Mouse (Mus musculus) midbrain, embryonic 11.5 days (tissue): ENCODE results near the gene Caln1. TPM values are rescaled to one million over a fixed set of nuclear protein-coding genes. Genes with fewer than 3 reads are reported as not detected.

Experiments
- ATAC-seq: fragments of 200-750 bp; cut with Nextera tagmentation; 2 replicates; pipeline ENCODE4 v1.8.0; 2017; ENCODE audit warnings: moderate TSS enrichment, moderate library complexity; ENCODE audit not compliant: low FRiP score
- DNase-seq: peaks from one replicate; pipeline ENCODE4 v3.0.0; 2015; ENCODE audit warnings: low spot score; ENCODE audit errors: missing footprints
- H3K27ac ChIP-seq: fragments of 300-500 bp; sonication (generic); 2 replicates; pipeline ENCODE4 v1.5.1; 2014; ENCODE audit warnings: low read depth, low read length
- H3K27me3 ChIP-seq: fragments of 300-500 bp; sonication (generic); 2 replicates; pipeline ENCODE4 v1.6.1; 2014; ENCODE audit warnings: mild to moderate bottlenecking, low read length, moderate library complexity, mixed read lengths; ENCODE audit not compliant: control insufficient read depth, insufficient read depth
- H3K36me3 ChIP-seq: fragments of 300-500 bp; sonication (generic); 2 replicates; pipeline ENCODE4 v1.6.1; 2014; ENCODE audit warnings: mild to moderate bottlenecking, low read length, moderate library complexity, mixed read lengths; ENCODE audit not compliant: control insufficient read depth, insufficient read depth
- H3K4me1 ChIP-seq: fragments of 300-500 bp; sonication (generic); 2 replicates; pipeline ENCODE4 v1.6.1; 2014; ENCODE audit warnings: low read length; ENCODE audit not compliant: control insufficient read depth, insufficient read depth
- H3K4me2 ChIP-seq: fragments of 300-500 bp; sonication (generic); 2 replicates; pipeline ENCODE4 v1.6.1; 2014; ENCODE audit warnings: mild to moderate bottlenecking, moderate library complexity
- H3K4me3 ChIP-seq: fragments of 300-500 bp; sonication (generic); 2 replicates; pipeline ENCODE4 v1.5.1; 2014; ENCODE audit warnings: low read depth, low read length
- H3K9ac ChIP-seq: fragments of 300-500 bp; sonication (generic); 2 replicates; pipeline ENCODE4 v1.6.1; 2014; ENCODE audit warnings: low read length
- H3K9me3 ChIP-seq: fragments of 300-500 bp; sonication (generic); 2 replicates; pipeline ENCODE4 v1.6.1; 2016; ENCODE audit warnings: low read length; ENCODE audit not compliant: control insufficient read depth
- WGBS: fragments of 180-500 bp; shearing (Covaris S2); extraction: QIAGEN DNeasy Blood & Tissue Kit; methylation state at CpG from one replicate; pipeline ENCODE4 v1.1.7; 2014; 5-methylcytosine and 5-hydroxymethylcytosine counted together
- polyA plus RNA-seq: library from polyadenylated mRNA; unstranded; fragments of >200 nt; fragmentation: Nextera tagmentation; extraction: Ambion mirVana; gene quantifications from 2 replicates; pipeline ENCODE4 v1.2.1, GENCODE M21; 2014

Gene Caln1
- polyA plus RNA-seq, 1 experiment from 2014 or later, result 0.34 TPM

DNA sequence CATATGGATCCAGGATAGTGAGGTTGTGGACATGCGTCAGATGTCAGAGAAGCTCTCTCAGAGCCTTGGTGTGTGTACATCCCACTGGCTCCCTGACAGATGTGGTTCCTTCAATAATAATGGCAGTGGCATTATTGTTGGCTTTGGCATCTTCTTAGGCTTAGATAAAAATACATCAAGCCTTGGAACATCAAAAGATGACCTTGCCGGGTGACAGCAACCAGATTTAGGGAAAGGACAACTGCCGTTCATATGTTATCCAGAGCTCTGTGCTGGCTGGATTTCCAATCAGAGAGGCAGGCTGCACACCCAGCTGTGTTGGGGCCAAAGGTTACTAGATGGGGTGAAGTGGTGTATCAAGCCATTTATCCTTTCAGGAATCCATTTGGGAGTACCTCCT lies 6.2 kb downstream of the Caln1 start:
- no peak overlapping the region for H3K4me2 ChIP-seq
- no peak for ATAC-seq
- no peak overlapping the region for H3K27ac ChIP-seq
- no peaks in the 10 kb centered on the region for H3K9me3 ChIP-seq
- no peaks in the 10 kb centered on the region for H3K4me1 ChIP-seq
- no peak overlapping the region for H3K9ac ChIP-seq
- H3K27me3 ChIP-seq, result no peaks in the 10 kb centered on the region
- 93% methylated on average over 3 of the region's 3 CpGs for WGBS
- no peak for DNase-seq
- no peaks in the 10 kb centered on the region for H3K36me3 ChIP-seq
- H3K4me3 ChIP-seq, result no peak overlapping the region

DNA sequence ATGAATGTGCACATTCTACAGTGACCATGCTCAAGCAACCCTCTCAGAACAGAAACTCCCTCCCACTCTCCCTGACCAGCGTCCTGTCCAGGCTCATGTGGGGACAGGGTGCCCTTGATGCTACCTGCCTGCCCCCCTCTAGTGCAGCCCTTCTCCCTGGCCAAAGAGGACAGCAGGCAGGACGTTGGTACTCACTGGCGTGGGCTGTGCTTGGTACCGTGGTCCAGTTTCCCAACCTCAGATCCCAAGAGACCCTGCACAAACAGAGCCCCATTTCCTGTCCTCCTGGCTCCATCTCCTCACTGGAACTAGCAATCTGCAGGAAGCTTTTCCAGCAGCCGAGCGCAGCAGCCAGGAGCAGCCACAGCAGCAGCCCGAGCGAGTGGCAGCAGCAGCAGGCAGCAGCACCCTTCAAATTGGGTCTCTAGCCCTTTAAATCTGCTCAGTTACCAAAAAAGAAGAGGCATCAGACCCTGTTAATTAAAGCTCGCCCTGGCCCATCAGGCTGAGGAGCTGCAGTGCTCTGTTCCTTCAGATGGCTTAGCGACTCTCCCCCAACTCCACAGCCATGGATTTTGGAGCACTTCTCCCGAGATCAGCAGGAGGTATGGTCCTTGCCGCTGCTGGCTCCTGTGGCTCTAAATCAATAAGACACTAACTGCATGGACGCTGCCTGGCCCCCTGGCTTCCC lies 15.1 kb downstream of the Caln1 start, which contains the start of gene A330070K13Rik:
Gene A330070K13Rik, minus strand, starts transcription at position 410 of the 691 bp plus-strand sequence.
- Histone ChIP-seq H3K4me3 (no peak within 1 kb of the TSS), H3K27me3 (no peaks in the 10 kb centered on the region), H3K4me2 (peak within 1 kb of the TSS; percentile 29; the same call in 1 of the 2 replicates), H3K9ac (peak within 1 kb of the TSS; percentile 27; the same call in 1 of the 2 replicates), H3K4me1 (no peaks in the 10 kb centered on the region), H3K9me3 (no peaks in the 10 kb centered on the region), H3K36me3 (no peaks in the 10 kb centered on the region), H3K27ac (no peak within 1 kb of the TSS)
- DNase-seq (no peak), ATAC-seq (no peak)
- 17% methylated on average over 13 of the region's 13 CpGs for WGBS

DNA sequence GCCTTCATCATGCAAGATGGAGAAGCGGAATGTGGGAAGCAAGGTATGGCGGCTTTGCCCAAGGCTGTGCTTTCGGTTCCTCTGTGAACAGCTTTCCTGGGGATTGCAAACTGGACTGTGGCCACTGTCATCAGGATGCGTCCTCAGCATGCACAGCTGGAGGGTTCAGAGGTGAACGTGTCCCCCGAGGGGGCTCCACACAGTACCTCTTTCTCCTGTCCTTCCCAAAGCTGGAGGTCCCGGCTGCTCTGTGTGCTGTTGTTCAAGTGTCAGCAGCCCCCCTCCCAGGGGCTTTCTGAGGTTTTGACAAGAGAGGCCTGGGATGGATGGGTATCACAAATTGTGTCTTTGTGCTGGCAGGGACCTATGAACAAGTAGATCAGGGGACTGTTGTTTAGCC lies 17.2 kb downstream of the Caln1 start:
- no peaks in the 10 kb centered on the region for H3K27me3 ChIP-seq
- no peak overlapping the region for H3K4me2 ChIP-seq
- no peaks in the 10 kb centered on the region for H3K36me3 ChIP-seq
- no peak overlapping the region for H3K27ac ChIP-seq
- H3K9me3 ChIP-seq, result no peaks in the 10 kb centered on the region
- H3K4me3 ChIP-seq, result no peak overlapping the region
- no peaks in the 10 kb centered on the region for H3K4me1 ChIP-seq
- DNase-seq (no peak), ATAC-seq (no peak)
- 58% methylated on average over 7 of the region's 7 CpGs for WGBS
- H3K9ac ChIP-seq, result no peak overlapping the region

DNA sequence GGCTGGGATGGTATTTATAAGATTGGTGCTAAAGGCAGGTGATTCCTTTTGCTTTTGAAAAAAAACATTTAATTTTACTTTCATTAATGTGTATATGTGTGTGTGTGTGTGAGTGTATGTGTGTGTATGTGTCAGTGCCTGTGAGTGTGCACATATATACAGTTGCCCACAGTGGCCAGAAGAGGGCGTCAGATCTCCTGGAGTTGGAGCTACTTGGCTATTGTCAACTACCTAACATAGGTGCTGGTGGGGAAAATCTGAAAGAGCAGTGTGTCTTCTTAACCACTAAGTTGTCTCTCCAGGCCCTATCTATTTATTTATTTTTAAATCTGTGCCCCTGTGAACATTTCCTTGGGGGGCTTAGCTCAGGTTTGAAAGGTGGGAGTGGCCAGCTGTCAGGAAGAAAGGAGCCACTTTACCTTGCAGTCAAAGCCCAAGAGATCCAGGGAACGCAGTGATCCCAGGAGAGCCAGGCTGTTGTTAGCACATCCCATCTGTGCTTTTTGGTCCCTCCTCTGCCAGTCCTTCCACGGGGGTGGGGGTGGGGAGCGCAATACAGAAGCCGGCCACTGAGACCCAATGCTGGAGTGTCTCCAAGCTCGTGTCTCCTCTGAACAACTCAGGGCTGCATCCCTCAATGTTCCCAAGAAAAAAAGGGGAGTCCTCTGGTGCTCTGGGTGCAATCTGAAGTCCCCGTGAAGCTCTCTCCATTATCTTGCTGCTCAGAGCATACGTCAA lies 24.5 kb downstream of the Caln1 start:
- no peak for ATAC-seq
- Histone ChIP-seq H3K36me3 (no peaks in the 10 kb centered on the region), H3K27me3 (no peaks in the 10 kb centered on the region), H3K27ac (no peak overlapping the region), H3K4me1 (no peaks in the 10 kb centered on the region), H3K9ac (no peak overlapping the region), H3K9me3 (no peaks in the 10 kb centered on the region), H3K4me2 (no peak overlapping the region), H3K4me3 (no peak overlapping the region)
- no peak for DNase-seq
- 59% methylated on average over 8 of the region's 8 CpGs for WGBS

DNA sequence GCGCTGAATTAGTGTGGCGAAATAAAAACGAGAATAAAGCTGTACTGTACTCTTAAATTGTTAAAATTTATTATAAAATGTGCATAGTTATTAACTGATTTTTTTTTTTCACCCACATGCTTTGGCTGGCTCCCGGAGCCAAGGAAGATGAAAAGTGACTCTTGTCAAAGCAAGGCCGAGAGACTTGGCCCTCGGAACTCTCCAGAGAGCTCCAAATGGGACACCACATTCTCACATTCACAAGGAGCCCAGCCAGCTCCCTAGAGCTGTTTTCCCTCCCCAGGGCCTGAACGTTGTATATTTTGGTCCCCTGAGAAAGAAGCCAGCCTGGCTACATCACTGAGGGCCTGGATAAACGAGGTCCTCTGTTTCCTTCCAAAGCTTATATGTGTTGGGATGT lies 25.1 kb downstream of the Caln1 start:
- Histone ChIP-seq H3K27ac (no peak overlapping the region), H3K4me1 (no peaks in the 10 kb centered on the region), H3K9ac (no peak overlapping the region), H3K4me3 (no peak overlapping the region), H3K4me2 (no peak overlapping the region), H3K9me3 (no peaks in the 10 kb centered on the region), H3K27me3 (no peaks in the 10 kb centered on the region), H3K36me3 (no peaks in the 10 kb centered on the region)
- no peak for ATAC-seq
- no peak for DNase-seq
- WGBS, result 82% methylated on average over 8 of the region's 8 CpGs

DNA sequence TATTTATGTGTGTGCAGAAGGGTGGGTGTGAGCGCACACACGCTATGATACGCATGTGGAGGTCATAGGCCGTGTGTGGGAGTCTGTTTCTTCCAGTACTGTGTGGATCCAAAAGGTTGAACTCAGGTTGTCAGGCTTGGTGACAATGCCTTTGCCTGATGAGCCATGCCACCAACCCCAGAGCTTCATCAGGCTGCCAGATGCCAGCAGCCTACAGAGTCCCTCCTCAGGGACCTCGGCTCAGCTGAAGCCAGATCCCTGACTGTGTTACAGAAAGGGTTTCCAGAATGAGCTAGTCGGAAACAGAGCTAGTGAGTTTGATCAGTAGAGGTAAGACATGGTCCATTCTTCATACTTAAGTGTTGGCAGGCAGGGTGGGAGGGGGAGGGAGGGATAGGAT lies 25.9 kb downstream of the Caln1 start:
- Histone ChIP-seq H3K27ac (no peak overlapping the region), H3K9me3 (no peaks in the 10 kb centered on the region), H3K9ac (no peak overlapping the region), H3K4me2 (no peak overlapping the region), H3K4me1 (no peaks in the 10 kb centered on the region), H3K27me3 (no peaks in the 10 kb centered on the region), H3K4me3 (no peak overlapping the region), H3K36me3 (no peaks in the 10 kb centered on the region)
- ATAC-seq (no peak), DNase-seq (no peak)
- 81% methylated on average over 6 of the region's 6 CpGs for WGBS

DNA sequence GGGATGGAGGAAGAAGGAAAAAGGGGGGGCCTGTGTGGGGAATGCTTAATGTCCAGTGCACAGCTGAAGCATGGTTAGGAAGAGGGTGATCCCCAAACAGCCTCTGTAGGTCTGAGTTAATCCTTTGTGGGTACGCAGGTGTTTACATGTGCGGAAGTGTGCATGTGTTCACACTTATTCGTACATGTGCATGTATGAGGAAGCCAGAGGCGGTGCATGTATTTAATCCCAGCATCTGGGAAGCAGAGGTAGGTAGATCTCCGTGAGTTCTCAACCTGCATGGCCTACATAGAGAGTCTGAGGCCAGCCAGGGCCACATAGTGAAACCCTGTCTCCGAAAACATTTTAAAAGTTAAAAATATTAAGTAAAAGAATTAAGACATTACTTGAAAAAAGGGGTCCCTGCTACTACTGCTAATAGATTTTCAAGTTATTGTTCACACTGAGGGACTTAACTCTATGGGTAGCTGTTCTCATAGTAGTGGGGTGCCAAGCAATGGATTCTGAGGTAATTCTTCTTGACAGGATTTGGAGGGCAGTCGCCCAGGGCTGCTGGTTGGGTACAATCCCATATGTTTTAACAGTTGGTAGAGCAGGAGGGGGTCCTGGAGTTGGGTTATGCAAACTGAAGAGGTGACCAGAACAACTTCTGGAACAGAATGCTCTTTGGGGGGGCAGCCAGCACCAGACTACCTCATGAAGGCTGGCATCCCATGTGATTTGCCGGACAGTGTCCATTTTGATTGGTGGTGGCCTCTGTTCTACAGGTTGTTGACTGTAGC lies 31.1 kb downstream of the Caln1 start:
- Histone ChIP-seq H3K36me3 (no peaks in the 10 kb centered on the region), H3K27me3 (no peaks in the 10 kb centered on the region), H3K27ac (no peak overlapping the region), H3K4me3 (no peak overlapping the region), H3K9ac (no peak overlapping the region), H3K9me3 (no peaks in the 10 kb centered on the region), H3K4me2 (no peak overlapping the region), H3K4me1 (no peaks in the 10 kb centered on the region)
- DNase-seq (no peak), ATAC-seq (no peak)
- 91% methylated on average over 8 of the region's 8 CpGs for WGBS

DNA sequence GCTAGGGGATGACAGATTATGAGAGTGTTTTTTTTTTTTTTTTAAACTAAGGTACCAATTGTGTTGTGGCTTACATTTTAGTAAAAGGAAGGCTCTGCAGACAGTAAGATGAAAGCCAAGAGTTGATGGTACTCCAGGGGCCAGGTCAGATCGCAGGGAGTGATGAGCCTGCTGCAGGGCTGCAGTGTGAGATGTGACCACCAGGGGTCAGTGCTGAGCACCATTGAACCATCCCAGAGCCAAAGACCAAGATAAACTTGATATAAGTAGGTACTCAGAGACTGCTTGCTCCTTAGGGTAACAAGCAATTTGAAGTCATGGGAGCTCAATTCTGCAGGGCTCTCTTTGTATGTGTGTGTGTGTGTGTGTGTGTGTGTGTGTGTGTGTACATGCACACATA lies 35.9 kb downstream of the Caln1 start:
- no peak overlapping the region for H3K4me2 ChIP-seq
- peak; percentile 52; the same call in 1 of the 2 replicates for ATAC-seq
- 43% methylated on average over 1 of the region's 1 CpGs for WGBS

DNA sequence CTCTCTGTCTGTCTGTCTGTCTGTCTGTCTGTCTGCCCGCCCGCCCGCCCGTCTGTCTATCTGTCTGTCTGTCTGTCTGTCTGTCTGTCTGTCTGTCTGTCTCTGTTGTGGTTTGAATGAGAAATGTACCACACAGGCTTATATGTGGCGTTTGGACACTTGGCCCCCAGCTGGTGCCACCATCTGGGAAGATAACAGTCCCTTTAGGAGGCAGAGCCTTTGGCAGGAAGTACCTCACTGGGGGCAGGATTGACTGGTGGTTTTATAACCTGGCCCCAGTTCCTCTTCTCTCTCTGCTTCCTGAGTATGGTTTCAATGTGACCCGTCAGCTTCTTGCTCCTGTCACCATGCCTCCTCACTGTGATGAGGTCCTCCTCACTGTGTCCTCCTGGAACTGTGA lies 40.5 kb downstream of the Caln1 start:
- Histone ChIP-seq H3K4me1 (no peaks in the 10 kb centered on the region), H3K9ac (no peak overlapping the region), H3K9me3 (no peaks in the 10 kb centered on the region), H3K27me3 (no peaks in the 10 kb centered on the region), H3K4me2 (no peak overlapping the region), H3K4me3 (no peak overlapping the region), H3K27ac (no peak overlapping the region), H3K36me3 (no peaks in the 10 kb centered on the region)
- ATAC-seq, result no peak
- DNase-seq, result no peak
- WGBS, result 93% methylated on average over 5 of the region's 6 CpGs

More for the DNA sequence above, 35.9 kb downstream of the Caln1 start:
- Histone ChIP-seq H3K27ac (no peak overlapping the region), H3K27me3 (no peaks in the 10 kb centered on the region), H3K9ac (no peak overlapping the region), H3K4me1 (no peaks in the 10 kb centered on the region), H3K4me3 (no peak overlapping the region), H3K9me3 (no peaks in the 10 kb centered on the region), H3K36me3 (no peaks in the 10 kb centered on the region)
- peak; percentile 96 for DNase-seq
